Mouse (Mus musculus) heart, postnatal 25 days (tissue): Measurements from ENCODE around the gene Eddm3b. TPM values are rescaled to one million over a fixed set of nuclear protein-coding genes. Genes with fewer than 3 reads are reported as not detected.
"Not testable (repeated sequence)": the region's sequence is repeated elsewhere in the genome, so short reads cannot be mapped to it uniquely, and the experiment has no call there.

ENCODE experiments used
- DNase-seq: peaks from one replicate; pipeline ENCODE4 v3.0.0; 2022; ENCODE audit warnings: low spot score
- intact Hi-C: fragments of 180-260 bp; cut with DNase I; formaldehyde crosslinking; loops from one replicate; pipeline ENCODE4 v1.15.1; 2025
- total RNA-seq, 2 experiments: library from RNA; stranded (reverse); gene quantifications; 2 replicates each; pipeline ENCODE4 v1.2.3; 2021

Gene Eddm3b
- total RNA-seq, 2 experiments from 2014 or later: not detected

- intact Hi-C loops: no loop called here
Observed at GRCm38 (mm10) chr14:51131086-51131815, 17.0 kb downstream of the Eddm3b start.

GRCm38 (mm10) chr14:51132372-51132771 lies 18.1 kb downstream of the Eddm3b start:
- DNase-seq: no peak
- intact Hi-C loops: no loop called here

More at GRCm38 (mm10) chr14:51131086-51131815, 17.0 kb downstream of the Eddm3b start:
- DNase-seq: no peak

GRCm38 (mm10) chr14:51140342-51140741 lies 26.1 kb downstream of the Eddm3b start:
- intact Hi-C loops: no loop called here
- DNase-seq: no peak

GRCm38 (mm10) chr14:51142119-51142518 lies 27.9 kb downstream of the Eddm3b start:
- intact Hi-C loops: no loop called here
- DNase-seq: no peak

GRCm38 (mm10) chr14:51142568-51142967 lies 28.3 kb downstream of the Eddm3b start:
- no peak for DNase-seq
- intact Hi-C loops: no loop called here

GRCm38 (mm10) chr14:51143287-51143686 lies 29.1 kb downstream of the Eddm3b start:
- intact Hi-C loops: no loop called here
- no peak for DNase-seq

- no peak for DNase-seq
- intact Hi-C loops: no loop called here
Observed at GRCm38 (mm10) chr14:51143937-51144336, 29.7 kb downstream of the Eddm3b start.

- no peak for DNase-seq
- intact Hi-C loops: no loop called here
Observed at GRCm38 (mm10) chr14:51144451-51144850, 30.2 kb downstream of the Eddm3b start.

- intact Hi-C loops: no loop called here
Observed at GRCm38 (mm10) chr14:51145521-51145920, 31.3 kb downstream of the Eddm3b start.

GRCm38 (mm10) chr14:51146685-51147084 lies 32.5 kb downstream of the Eddm3b start, which contains the start of gene Rnase1:
Gene Rnase1, minus strand, starts transcription at chr14:51146785.
- intact Hi-C loops: no loop called here
- DNase-seq: no peak

More at GRCm38 (mm10) chr14:51145521-51145920, 31.3 kb downstream of the Eddm3b start:
- no peak for DNase-seq

- intact Hi-C loops: no loop called here
- DNase-seq: no peak
Observed at GRCm38 (mm10) chr14:51148006-51148405, 33.8 kb downstream of the Eddm3b start.

- DNase-seq: no peak
- intact Hi-C loops: no loop called here
Observed at GRCm38 (mm10) chr14:51149164-51149563, 34.9 kb downstream of the Eddm3b start.

GRCm38 (mm10) chr14:51150206-51150831 lies 36.1 kb downstream of the Eddm3b start:
- no peak for DNase-seq
- intact Hi-C loops: no loop called here

GRCm38 (mm10) chr14:51152249-51152870 lies 38.1 kb downstream of the Eddm3b start:
- DNase-seq: no peak
- intact Hi-C loops: no loop called here

GRCm38 (mm10) chr14:51156056-51156735 lies 42.0 kb downstream of the Eddm3b start:
- intact Hi-C loops: no loop called here
- no peak for DNase-seq

- DNase-seq: no peak
- intact Hi-C loops: no loop called here
Observed at GRCm38 (mm10) chr14:51156736-51157068, 42.5 kb downstream of the Eddm3b start.

GRCm38 (mm10) chr14:51157072-51157471 lies 42.8 kb downstream of the Eddm3b start:
- no peak for DNase-seq
- intact Hi-C loops: no loop called here

GRCm38 (mm10) chr14:51161976-51162375 lies 47.8 kb downstream of the Eddm3b start, which contains the start of gene Rnase2b:
Gene Rnase2b, plus strand, starts transcription at chr14:51162260.
- intact Hi-C loops, DNase-seq: not testable (repeated sequence)

GRCm38 (mm10) chr14:51163323-51163722 lies 49.1 kb downstream of the Eddm3b start:
- intact Hi-C loops, DNase-seq: not testable (repeated sequence)

- intact Hi-C loops: no loop called here
- no peak for DNase-seq
Observed at GRCm38 (mm10) chr14:51165435-51165834, 51.2 kb downstream of the Eddm3b start.
